Mouse (Mus musculus): ENCODE measurements at regions not wholly inside any gene's neighbourhood (a gene's known extent, or its start where the extent isn't known, plus 50 kb on each side); places are given as distances from the start of the nearest gene placed in this dataset.

DNA sequence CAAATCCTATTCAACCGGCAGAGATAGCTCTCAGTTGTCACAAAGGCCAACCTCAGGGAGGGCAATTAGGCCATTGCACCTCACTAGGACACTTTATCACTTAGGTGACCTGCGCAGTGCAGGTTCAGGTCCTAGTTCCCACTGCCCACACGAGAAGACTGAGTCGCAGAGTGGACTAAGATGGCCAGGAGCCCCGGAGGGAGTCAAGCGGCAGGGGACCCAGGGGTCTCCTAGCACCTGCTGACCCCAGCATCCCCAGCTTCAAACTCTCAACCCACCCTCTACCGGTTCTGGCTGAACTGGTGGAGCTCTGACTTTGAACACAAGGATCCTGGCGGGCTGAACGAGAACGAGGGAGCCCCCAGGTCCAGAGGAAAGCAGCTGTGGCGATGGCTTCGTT, 72.7 kb upstream of the Pax2 start:
- no peak for DNase-seq (ENCODE audit: low read depth, low spot score)
- WGBS, result 3% methylated on average over 12 of the region's 12 CpGs

GRCm38 (mm10) chr19:44684061-44684514, 71.8 kb upstream of the Pax2 start:
- DNase-seq (ENCODE audit: low read depth, low spot score), result no peak
- 3% methylated on average over 48 of the region's 48 CpGs for WGBS

- 23% methylated on average over 7 of the region's 7 CpGs for WGBS
- no peak for DNase-seq (ENCODE audit: low read depth, low spot score)
Observed at GRCm38 (mm10) chr19:44686061-44686460, 69.8 kb upstream of the Pax2 start.

DNA sequence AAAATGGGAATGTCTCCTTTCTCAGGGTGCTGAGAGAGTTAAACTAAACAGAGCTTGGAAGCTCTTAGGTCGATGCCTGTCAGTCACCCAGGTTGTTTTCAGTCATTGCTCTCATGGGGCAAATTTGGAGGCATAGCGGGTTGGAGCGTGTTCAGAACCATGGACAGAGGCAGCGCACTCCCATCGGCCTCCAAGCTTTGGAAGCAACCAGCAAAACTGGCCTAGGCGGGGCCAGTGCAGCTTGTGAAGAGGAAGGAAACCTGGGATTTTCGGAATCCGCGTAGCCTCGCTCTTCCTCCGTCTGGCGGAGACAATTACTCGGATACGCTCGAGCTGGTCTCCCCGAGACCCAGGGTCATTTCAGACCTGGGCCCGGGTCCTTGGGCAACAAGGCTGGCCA, 63.4 kb upstream of the Pax2 start:
- WGBS, result 5% methylated on average over 17 of the region's 17 CpGs
- DNase-seq (ENCODE audit: low read depth, low spot score), result peak; percentile 2

GRCm38 (mm10) chr19:44692816-44693215, 63.0 kb upstream of the Pax2 start:
- 4% methylated on average over 16 of the region's 16 CpGs for WGBS
- DNase-seq (ENCODE audit: low read depth, low spot score), result no peak

GRCm38 (mm10) chr19:44695331-44695730, 60.5 kb upstream of the Pax2 start:
- WGBS, result 20% methylated on average over 3 of the region's 3 CpGs

DNA sequence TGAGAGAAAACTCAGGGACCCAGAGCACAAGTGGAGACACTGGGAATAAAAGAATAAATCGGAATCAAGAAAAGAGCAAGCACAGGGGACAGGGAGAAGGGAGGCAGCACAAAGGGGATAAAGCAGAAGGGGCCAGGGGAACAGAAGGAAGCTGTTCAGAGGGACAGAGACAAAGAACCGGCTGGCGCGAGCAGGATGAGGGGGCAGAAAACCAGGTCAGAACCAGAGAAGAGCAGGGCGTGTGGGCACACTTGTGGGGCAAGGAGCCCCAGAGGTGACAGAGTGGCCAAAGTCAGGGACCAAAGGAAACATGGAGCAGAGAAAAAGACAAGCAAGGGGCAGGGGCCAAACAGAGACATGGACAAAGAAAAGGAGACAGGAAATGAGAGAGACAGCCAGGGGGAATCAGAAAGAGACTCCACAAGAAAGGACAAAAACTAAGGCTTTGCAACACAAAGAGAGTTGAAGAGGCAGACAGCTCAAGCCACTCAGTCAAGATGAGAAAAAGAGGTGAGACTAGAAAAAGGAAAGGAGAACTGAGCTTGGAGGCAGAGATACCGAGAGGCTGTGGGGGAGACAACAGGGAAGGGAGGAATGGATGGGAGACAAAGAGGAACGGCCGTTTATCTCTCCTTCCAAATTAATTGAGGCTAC, 59.7 kb upstream of the Pax2 start:
- 13% methylated on average over 8 of the region's 8 CpGs for WGBS
- no peak for DNase-seq (ENCODE audit: low read depth, low spot score)

More at GRCm38 (mm10) chr19:44695331-44695730, 60.5 kb upstream of the Pax2 start:
- DNase-seq (ENCODE audit: low read depth, low spot score), result no peak

DNA sequence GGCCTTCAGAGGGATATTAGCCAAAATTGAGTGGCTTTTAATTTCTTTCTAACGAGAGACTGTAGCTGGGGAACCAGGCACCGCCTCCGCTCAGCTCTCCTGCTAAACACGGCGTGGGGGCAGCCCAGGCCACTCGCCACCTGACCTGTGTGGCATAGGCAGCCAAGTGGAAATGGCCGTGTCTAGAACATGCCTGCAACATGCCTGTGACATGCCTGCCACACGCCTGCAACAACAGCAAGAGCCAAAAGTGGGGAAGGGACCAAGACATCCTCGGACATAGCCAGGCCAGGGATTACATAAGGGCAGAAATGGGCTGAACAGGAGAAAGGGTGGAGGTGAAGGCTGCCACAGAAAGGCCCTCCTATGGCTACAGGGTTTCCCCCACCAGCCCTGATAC, 59.1 kb upstream of the Pax2 start:
- DNase-seq (ENCODE audit: low read depth, low spot score), result no peak
- 47% methylated on average over 9 of the region's 9 CpGs for WGBS

DNA sequence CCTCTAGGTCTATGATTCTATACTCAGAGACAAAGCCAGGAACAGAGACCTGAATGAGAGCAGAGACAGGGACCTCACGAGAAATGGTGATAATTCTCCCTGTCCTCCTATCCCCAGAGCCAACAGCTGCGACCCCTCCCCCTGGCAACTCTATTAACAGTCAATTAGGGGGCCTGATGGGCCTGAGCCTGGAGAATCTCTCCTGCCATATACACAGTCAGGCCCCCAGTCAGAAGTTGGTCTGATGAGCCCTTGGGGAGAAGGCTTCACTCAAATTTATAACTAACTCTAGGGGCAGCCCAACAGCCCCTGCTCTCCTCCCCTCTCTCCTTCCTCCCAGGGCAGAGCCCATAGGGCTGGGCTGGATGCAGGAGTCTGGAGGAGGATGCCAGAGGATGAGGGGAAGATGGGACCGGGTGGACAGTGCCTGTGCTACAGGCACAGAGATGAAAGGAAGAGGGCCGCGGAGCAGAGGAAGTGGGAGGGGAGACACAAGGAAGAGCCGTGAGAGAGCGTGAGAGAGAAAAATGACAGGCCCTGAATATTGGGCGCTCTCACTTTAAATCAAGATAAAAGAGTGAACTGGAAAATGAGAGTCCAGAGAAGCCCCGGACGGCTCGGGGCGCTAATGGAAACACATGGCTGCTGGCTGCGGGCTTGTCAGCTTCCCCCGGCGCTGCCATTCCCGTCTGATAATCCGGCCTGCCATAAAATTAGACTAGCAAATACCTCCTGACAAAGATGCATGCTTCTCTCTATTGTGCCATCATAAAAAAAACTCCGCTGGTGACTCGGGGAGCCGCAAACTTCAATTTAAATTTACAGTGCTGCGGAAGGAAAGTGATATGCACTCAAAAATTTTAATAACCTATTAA, 57.2 kb upstream of the Pax2 start:
- WGBS, result 8% methylated on average over 21 of the region's 21 CpGs
- DNase-seq (ENCODE audit: low read depth, low spot score), result no peak
